Mouse (Mus musculus) forebrain, embryonic 10.5 days (tissue): ENCODE measurements around the gene Il6. TPM values are rescaled to one million over a fixed set of nuclear protein-coding genes. Genes with fewer than 3 reads are reported as not detected.
"Not testable (repeated sequence)": the region's sequence is repeated elsewhere in the genome, so short reads cannot be mapped to it uniquely, and the experiment has no call there.

ENCODE experiments used
- DNase-seq: peaks from one replicate; pipeline ENCODE4 v3.0.0-alpha.2; 2017; ENCODE audit warnings: low spot score; ENCODE audit errors: extremely low spot score
- H3K27ac ChIP-seq: fragments of 300-500 bp; sonication (generic); 2 replicates; pipeline ENCODE4 v1.5.1; 2016; ENCODE audit warnings: mild to moderate bottlenecking
- H3K27me3 ChIP-seq: fragments of 300-500 bp; sonication (generic); 2 replicates; pipeline ENCODE4 v1.6.1; 2016; ENCODE audit warnings: mild to moderate bottlenecking; ENCODE audit not compliant: poor library complexity, severe bottlenecking
- H3K36me3 ChIP-seq: fragments of 300-500 bp; sonication (generic); replicated peaks from 2 replicates; pipeline ENCODE4 v1.6.1; 2016; ENCODE audit warnings: mild to moderate bottlenecking, moderate library complexity
- H3K4me1 ChIP-seq: fragments of 300-500 bp; sonication (generic); 2 replicates; pipeline ENCODE4 v1.6.1; 2016
- H3K4me3 ChIP-seq: fragments of 300-500 bp; sonication (generic); 2 replicates; pipeline ENCODE4 v1.5.1; 2016; ENCODE audit warnings: mild to moderate bottlenecking, moderate library complexity
- H3K9me3 ChIP-seq: fragments of 300-500 bp; sonication (generic); 2 replicates; pipeline ENCODE4 v1.6.1; 2016; ENCODE audit warnings: mild to moderate bottlenecking, moderate library complexity
- WGBS: fragments of 180-500 bp; shearing (Covaris S2); methylation state at CpG from one replicate; pipeline ENCODE4 v1.1.7; 2016; 5-methylcytosine and 5-hydroxymethylcytosine counted together
- polyA plus RNA-seq: library from polyadenylated mRNA; unstranded; fragments of >200 nt; fragmentation: Nextera tagmentation; extraction: Ambion mirVana; gene quantifications from 2 replicates; pipeline ENCODE4 v1.2.1, GENCODE M21; 2016

The Il6 gene
- not detected in 2 replicates for polyA plus RNA-seq

- no peak within 1 kb of the TSS for H3K27ac ChIP-seq
- no peak for DNase-seq
- H3K27me3 ChIP-seq = no peaks in the 10 kb centered on the region
- no peaks in the 10 kb centered on the region for H3K36me3 ChIP-seq
- 72% methylated on average over 16 of the region's 16 CpGs for WGBS
- 0 out of 2 replicates have a peak, but pooled peaks cover 2% of the 10 kb centered on the region for H3K4me1 ChIP-seq
- no peak within 1 kb of the TSS for H3K4me3 ChIP-seq
- H3K9me3 ChIP-seq = no peaks in the 10 kb centered on the region
These were observed at the start of gene Il6 for GRCm38 (mm10) chr5:30012726-30013503. TSS of gene Il6 (plus strand) at chr5:30013114.

- no peaks in the 10 kb centered on the region for H3K36me3 ChIP-seq
- DNase-seq = no peak
- H3K4me3 ChIP-seq = no peak overlapping the region
- H3K27ac ChIP-seq = no peak overlapping the region
- 81% methylated on average over 1 of the region's 1 CpGs for WGBS
- H3K4me1 ChIP-seq = no peaks in the 10 kb centered on the region
- H3K9me3 ChIP-seq = no peaks in the 10 kb centered on the region
- H3K27me3 ChIP-seq = no peaks in the 10 kb centered on the region
These were observed 49.4 kb upstream of the Il6 start for GRCm38 (mm10) chr5:29963488-29963887.

DNA sequence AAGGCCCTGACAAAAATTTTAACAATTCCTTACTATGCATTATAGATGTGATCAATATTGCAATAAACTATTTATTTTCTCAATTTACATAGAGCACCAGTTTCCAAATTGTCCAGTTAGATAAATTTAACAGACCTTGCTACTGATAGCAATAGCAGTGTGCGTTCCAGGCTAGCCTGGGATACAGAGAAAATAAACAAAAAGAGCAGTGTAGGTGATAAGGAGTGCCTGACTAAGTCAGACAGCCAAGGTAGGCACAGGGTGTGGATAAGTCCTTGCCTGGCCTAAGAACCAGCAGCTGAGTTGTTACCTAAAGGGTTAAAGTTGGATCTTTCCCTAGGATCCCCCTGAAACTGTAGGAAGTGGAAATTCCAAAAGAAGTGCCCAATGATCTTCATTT is 42.7 kb upstream of the Il6 start:
- no peaks in the 10 kb centered on the region for H3K4me1 ChIP-seq
- 86% methylated on average over 1 of the region's 1 CpGs for WGBS
- no peak overlapping the region for H3K4me3 ChIP-seq
- no peak for DNase-seq
- H3K36me3 ChIP-seq = no peaks in the 10 kb centered on the region
- H3K27me3 ChIP-seq = no peaks in the 10 kb centered on the region
- no peaks in the 10 kb centered on the region for H3K9me3 ChIP-seq
- no peak overlapping the region for H3K27ac ChIP-seq

DNA sequence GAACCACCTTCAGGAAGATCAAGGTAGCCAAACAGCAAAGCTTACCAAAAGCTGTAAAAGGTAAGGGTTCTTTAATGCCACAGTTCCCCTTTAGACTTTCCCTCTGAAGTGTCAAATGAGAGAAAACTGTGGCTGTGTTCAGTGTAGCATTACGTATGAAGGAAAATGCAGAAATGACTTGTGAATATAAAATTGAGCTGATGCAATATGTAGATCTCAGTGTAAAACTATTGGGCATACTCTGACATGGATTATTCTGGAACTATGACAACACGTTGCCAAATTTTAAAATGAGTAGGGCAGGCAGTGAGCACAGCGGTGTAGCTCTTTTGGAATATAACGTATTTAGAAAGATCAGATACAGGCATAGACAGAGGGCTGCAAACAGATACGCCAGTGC is 40.1 kb upstream of the Il6 start:
- H3K9me3 ChIP-seq = no peaks in the 10 kb centered on the region
- WGBS = 90% methylated on average over 5 of the region's 5 CpGs
- no peaks in the 10 kb centered on the region for H3K36me3 ChIP-seq
- H3K27ac ChIP-seq = no peak overlapping the region
- H3K4me3 ChIP-seq = no peak overlapping the region
- DNase-seq = no peak
- no peaks in the 10 kb centered on the region for H3K27me3 ChIP-seq
- no peaks in the 10 kb centered on the region for H3K4me1 ChIP-seq

- 86% methylated on average over 1 of the region's 1 CpGs for WGBS
- no peak for DNase-seq
These were observed 39.4 kb upstream of the Il6 start for GRCm38 (mm10) chr5:29973533-29973932.

DNA sequence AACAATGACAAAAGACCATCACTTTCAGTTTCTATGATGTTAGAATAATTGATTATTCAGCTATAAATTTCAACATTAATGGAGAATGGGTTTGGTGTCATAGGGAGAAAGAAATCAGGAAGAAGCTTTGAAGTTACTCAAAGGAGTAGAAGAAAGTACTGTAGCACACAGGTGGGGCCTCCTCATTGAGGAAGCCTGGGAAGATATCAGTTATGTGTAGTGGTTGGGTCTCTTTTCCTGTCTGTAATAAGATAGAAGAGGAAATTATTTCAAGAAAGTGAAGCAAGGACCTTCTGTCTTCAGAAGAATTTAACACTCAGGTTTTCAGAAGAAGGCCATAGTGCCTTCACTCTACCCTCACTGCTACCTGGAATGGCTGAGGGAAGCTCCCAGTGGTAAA is 38.8 kb upstream of the Il6 start:
- Histone ChIP-seq H3K27me3 (no peaks in the 10 kb centered on the region), H3K4me1 (no peaks in the 10 kb centered on the region), H3K9me3 (no peaks in the 10 kb centered on the region), H3K4me3 (no peak overlapping the region), H3K27ac (no peak overlapping the region), H3K36me3 (no peaks in the 10 kb centered on the region)
- no peak for DNase-seq

More at GRCm38 (mm10) chr5:29973533-29973932, 39.4 kb upstream of the Il6 start:
- H3K4me3 ChIP-seq = no peak overlapping the region
- no peaks in the 10 kb centered on the region for H3K27me3 ChIP-seq
- no peak overlapping the region for H3K27ac ChIP-seq
- H3K36me3 ChIP-seq = no peaks in the 10 kb centered on the region
- no peaks in the 10 kb centered on the region for H3K4me1 ChIP-seq
- no peaks in the 10 kb centered on the region for H3K9me3 ChIP-seq

GRCm38 (mm10) chr5:29993583-29993982 is 19.3 kb upstream of the Il6 start:
- Histone ChIP-seq H3K36me3 (no peaks in the 10 kb centered on the region), H3K4me1 (no peaks in the 10 kb centered on the region), H3K4me3 (no peak overlapping the region), H3K9me3 (no peaks in the 10 kb centered on the region), H3K27ac (no peak overlapping the region), H3K27me3 (no peaks in the 10 kb centered on the region)
- no peak for DNase-seq
- WGBS = 91% methylated on average over 1 of the region's 1 CpGs

- H3K27ac ChIP-seq = no peak overlapping the region
- H3K36me3 ChIP-seq = no peaks in the 10 kb centered on the region
- H3K4me3 ChIP-seq = no peak overlapping the region
- no peaks in the 10 kb centered on the region for H3K27me3 ChIP-seq
- H3K9me3 ChIP-seq = no peaks in the 10 kb centered on the region
- no peaks in the 10 kb centered on the region for H3K4me1 ChIP-seq
- 97% methylated on average over 1 of the region's 1 CpGs for WGBS
- no peak for DNase-seq
These were observed 18.6 kb upstream of the Il6 start for GRCm38 (mm10) chr5:29994344-29994743.

- no peaks in the 10 kb centered on the region for H3K36me3 ChIP-seq
- no peak overlapping the region for H3K27ac ChIP-seq
- WGBS = 81% methylated on average over 1 of the region's 1 CpGs
- no peaks in the 10 kb centered on the region for H3K27me3 ChIP-seq
- no peak overlapping the region for H3K4me3 ChIP-seq
- DNase-seq = no peak
- no peaks in the 10 kb centered on the region for H3K4me1 ChIP-seq
- H3K9me3 ChIP-seq = no peaks in the 10 kb centered on the region
These were observed 15.6 kb upstream of the Il6 start for GRCm38 (mm10) chr5:29997351-29997750.

DNA sequence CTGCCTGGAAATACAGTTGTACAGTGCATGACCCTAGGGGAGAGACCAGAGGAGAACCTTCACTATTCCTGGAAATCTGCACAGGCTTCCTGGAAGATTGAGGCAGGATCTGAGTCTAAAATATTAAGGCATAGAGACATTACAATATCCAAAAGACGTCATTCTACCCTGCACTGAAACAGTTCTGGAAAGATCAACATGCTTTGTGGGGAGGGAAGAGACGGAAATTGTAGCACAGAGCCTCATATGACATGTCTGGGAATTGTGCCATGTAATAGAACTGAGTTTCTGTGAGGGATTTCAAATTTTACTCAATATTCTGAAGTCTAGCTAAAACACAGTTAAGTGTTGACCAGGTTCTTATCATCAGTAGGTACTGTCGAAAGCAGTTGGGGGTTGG is 12.0 kb upstream of the Il6 start:
- no peak for DNase-seq
- no peaks in the 10 kb centered on the region for H3K36me3 ChIP-seq
- no peaks in the 10 kb centered on the region for H3K27me3 ChIP-seq
- 88% methylated on average over 3 of the region's 3 CpGs for WGBS
- no peak overlapping the region for H3K4me3 ChIP-seq
- H3K9me3 ChIP-seq = no peaks in the 10 kb centered on the region
- no peak overlapping the region for H3K27ac ChIP-seq
- no peaks in the 10 kb centered on the region for H3K4me1 ChIP-seq

DNA sequence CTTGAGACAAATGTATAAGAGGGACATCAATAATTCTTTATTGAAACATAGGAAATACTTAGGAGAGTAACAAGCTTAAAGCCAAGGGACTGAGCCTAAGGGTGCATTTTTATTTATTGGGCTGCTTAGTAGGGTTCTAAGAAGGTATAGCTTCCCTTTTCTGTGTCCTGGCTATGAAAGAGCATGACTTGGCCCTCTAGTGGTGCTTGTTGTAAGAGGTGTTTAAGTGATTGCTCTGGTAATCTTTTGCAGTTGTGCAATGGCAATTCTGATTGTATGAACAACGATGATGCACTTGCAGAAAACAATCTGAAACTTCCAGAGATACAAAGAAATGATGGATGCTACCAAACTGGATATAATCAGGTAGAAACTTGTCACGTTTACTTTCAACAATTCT is 1.7 kb downstream of the Il6 start:
- Histone ChIP-seq H3K36me3 (no peaks in the 10 kb centered on the region), H3K4me1 (0 out of 2 replicates have a peak, but pooled peaks cover 2% of the 10 kb centered on the region), H3K9me3 (no peaks in the 10 kb centered on the region), H3K27me3 (no peaks in the 10 kb centered on the region), H3K27ac (no peak overlapping the region), H3K4me3 (no peak overlapping the region)
- WGBS = 72% methylated on average over 2 of the region's 2 CpGs
- DNase-seq = no peak

GRCm38 (mm10) chr5:30035862-30036261 is 22.9 kb downstream of the Il6 start:
- H3K4me1 ChIP-seq, H3K4me3 ChIP-seq, H3K36me3 ChIP-seq, H3K9me3 ChIP-seq, DNase-seq, H3K27ac ChIP-seq, H3K27me3 ChIP-seq: not testable (repeated sequence)
- 89% methylated on average over 4 of the region's 4 CpGs for WGBS

DNA sequence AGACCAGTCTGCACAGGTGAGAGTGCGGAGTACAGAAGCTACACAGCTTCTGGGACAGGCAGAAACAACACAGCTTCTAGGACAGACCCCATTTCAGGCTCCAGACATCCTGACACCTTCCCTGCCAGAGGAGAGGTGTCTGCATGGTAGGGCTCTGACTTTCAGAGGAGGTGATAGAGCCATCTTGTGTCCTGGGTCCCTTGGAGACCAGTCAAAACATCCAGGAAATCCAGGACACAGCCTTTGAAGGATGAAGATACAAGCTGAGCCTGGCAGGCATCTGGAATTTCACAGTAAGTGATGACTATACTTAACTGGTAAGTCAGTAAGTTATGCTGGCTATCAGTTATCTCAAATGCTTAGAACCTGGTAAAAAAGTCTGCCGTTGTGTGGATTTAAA is 24.2 kb downstream of the Il6 start:
- WGBS = 98% methylated on average over 2 of the region's 2 CpGs
- H3K4me1 ChIP-seq, H3K27me3 ChIP-seq, H3K27ac ChIP-seq, H3K9me3 ChIP-seq, DNase-seq, H3K4me3 ChIP-seq, H3K36me3 ChIP-seq: not testable (repeated sequence)

GRCm38 (mm10) chr5:30039324-30039723 is 26.4 kb downstream of the Il6 start:
- not testable (repeated sequence) for DNase-seq, H3K27me3 ChIP-seq

More at GRCm38 (mm10) chr5:30039324-30039723, 26.4 kb downstream of the Il6 start:
- H3K4me3 ChIP-seq, H3K9me3 ChIP-seq, H3K27ac ChIP-seq, H3K36me3 ChIP-seq, H3K4me1 ChIP-seq: not testable (repeated sequence)
- WGBS = 97% methylated on average over 5 of the region's 5 CpGs
